Mouse (Mus musculus) ES-Bruce4 (cell line): ENCODE results near the gene Oaf. TPM values are rescaled to one million over a fixed set of nuclear protein-coding genes. Genes with fewer than 3 reads are reported as not detected.

Experiments used
- H3K27ac ChIP-seq: 2 replicates; pipeline ENCODE4 v1.5.1; 2012; ENCODE audit warnings: low read length, inconsistent platforms; ENCODE audit not compliant: insufficient read depth
- H3K27me3 ChIP-seq: 2 replicates; pipeline ENCODE4 v1.6.1; 2012; ENCODE audit warnings: mild to moderate bottlenecking, low read length, inconsistent platforms; ENCODE audit not compliant: control insufficient read depth, poor library complexity, insufficient read depth, severe bottlenecking
- H3K36me3 ChIP-seq: 2 replicates; pipeline ENCODE4 v1.6.1; 2012; ENCODE audit warnings: inconsistent platforms, mild to moderate bottlenecking, low read length, moderate library complexity; ENCODE audit not compliant: control insufficient read depth, poor library complexity, insufficient read depth, severe bottlenecking
- H3K4me1 ChIP-seq: one replicate; pipeline ENCODE4 v1.8.1; 2011; ENCODE audit warnings: low read length; ENCODE audit not compliant: control insufficient read depth, insufficient read depth
- H3K4me3 ChIP-seq: 2 replicates; pipeline ENCODE4 v1.5.1; 2011; ENCODE audit warnings: low read depth, mild to moderate bottlenecking, low read length
- H3K9ac ChIP-seq: 2 replicates; pipeline ENCODE4 v1.6.1; 2012; ENCODE audit warnings: low read depth, mild to moderate bottlenecking, inconsistent platforms; ENCODE audit not compliant: poor library complexity, severe bottlenecking
- H3K9me3 ChIP-seq: replicated peaks from 2 replicates; pipeline ENCODE4 v1.6.1; 2012; ENCODE audit warnings: mild to moderate bottlenecking, low read length, inconsistent platforms; ENCODE audit not compliant: control insufficient read depth, poor library complexity, insufficient read depth, severe bottlenecking
- CTCF ChIP-seq: IDR thresholded peaks from one replicate; pipeline ENCODE4 v1.8.1; 2011; ENCODE audit warnings: low read depth, low read length
- EP300 ChIP-seq: IDR thresholded peaks from 2 replicates; pipeline ENCODE4 v1.6.1; 2011; ENCODE audit warnings: low read depth, low read length; ENCODE audit not compliant: insufficient read depth
- POLR2A ChIP-seq: IDR thresholded peaks from one replicate; pipeline ENCODE4 v1.8.1; 2011; ENCODE audit warnings: low read length; ENCODE audit not compliant: insufficient read depth
- polyA plus RNA-seq: library from polyadenylated mRNA; stranded (reverse); fragments of >200 nt; gene quantifications from 2 replicates; pipeline ENCODE4 v1.2.4, GENCODE M21; 2011; ENCODE audit warnings: low read depth; ENCODE audit not compliant: missing spikeins, insufficient read depth, insufficient read length

Oaf gene
- polyA plus RNA-seq, 1 experiment = 3.7 TPM

DNA sequence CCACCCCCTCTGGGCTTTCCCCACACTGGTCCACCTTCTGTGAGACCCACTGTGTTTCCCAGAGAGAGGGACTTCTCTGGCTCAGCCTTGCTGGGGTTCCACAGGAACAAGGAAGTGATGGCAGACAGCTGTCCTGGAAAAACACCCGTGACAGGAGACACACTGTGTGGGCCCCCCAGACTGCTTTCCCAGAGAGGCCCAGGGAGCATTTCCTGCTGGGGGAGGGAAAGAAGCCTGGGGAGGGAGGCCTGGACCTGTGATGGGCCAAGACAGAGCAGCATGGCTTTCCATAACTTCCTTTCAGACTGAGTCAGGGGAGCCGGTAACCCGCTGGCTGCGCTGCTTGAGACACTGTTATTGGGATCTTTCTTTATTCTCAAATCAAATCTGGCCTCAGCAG, 8.8 kb downstream of the Oaf start:
- H3K36me3 ChIP-seq = no peaks in the 10 kb centered on the region
- no peak overlapping the region for H3K4me3 ChIP-seq
- no peaks in the 10 kb centered on the region for H3K9me3 ChIP-seq
- TF ChIP-seq POLR2A = no peak
- TF ChIP-seq EP300 = no peak
- TF ChIP-seq CTCF = no peak
- H3K9ac ChIP-seq = no peak overlapping the region
- H3K27ac ChIP-seq = no peak overlapping the region
- no peaks in the 10 kb centered on the region for H3K4me1 ChIP-seq
- no peaks in the 10 kb centered on the region for H3K27me3 ChIP-seq

DNA sequence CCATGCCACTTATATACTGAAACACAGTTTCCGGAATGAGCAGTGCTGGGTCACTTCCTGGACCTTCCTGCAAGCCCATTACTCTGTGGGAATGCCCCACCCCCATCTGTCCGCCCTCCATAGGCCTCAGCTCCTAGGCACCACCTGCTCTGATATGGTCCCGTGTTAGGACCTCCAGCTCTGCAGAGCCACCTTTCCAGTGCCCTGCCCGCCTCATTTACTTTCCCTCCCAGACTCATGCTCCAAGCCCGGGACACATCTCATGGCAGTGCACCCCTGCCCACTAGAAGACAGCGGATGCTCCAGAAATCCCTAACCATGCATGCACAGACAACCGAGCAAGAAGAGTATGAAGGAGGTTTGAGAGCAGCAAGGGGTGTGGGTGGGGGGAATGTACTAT, 9.7 kb downstream of the Oaf start:
- H3K36me3 ChIP-seq = no peaks in the 10 kb centered on the region

DNA sequence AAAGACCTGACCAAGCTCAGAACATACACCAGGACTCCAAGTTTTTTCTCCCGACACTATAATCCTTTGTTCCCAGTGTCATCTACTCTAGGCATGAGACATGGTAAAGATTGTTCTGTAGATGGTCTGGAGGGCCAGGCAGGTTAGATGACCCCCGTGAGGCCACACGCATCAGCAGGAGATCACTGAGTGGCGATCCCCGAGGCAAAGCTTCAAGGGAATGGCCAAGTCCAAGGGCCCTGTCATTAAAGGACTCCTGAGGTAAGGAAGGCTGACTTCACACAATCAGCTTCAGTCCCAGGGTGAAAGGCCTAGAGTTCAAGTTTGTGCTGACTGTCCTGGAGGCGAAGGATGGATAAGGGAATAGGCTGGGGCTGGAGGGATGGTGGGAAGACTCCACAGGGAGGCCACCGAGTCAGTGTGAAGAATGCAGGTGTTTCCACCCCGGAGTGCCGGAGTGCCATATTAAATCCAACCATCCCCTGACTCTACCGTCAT, 10.3 kb downstream of the Oaf start:
- Histone ChIP-seq H3K9me3 (no peaks in the 10 kb centered on the region), H3K4me3 (no peak overlapping the region), H3K4me1 (no peaks in the 10 kb centered on the region), H3K9ac (no peak overlapping the region), H3K27me3 (no peaks in the 10 kb centered on the region), H3K36me3 (no peaks in the 10 kb centered on the region), H3K27ac (no peak overlapping the region)
- no peak for TF ChIP-seq POLR2A
- no peak for TF ChIP-seq EP300
- TF ChIP-seq CTCF = no peak

More for the DNA sequence above, 9.7 kb downstream of the Oaf start:
- no peak overlapping the region for H3K27ac ChIP-seq
- H3K4me3 ChIP-seq = no peak overlapping the region
- H3K27me3 ChIP-seq = no peaks in the 10 kb centered on the region
- TF ChIP-seq EP300 = no peak
- TF ChIP-seq CTCF = no peak
- no peak for TF ChIP-seq POLR2A
- H3K9me3 ChIP-seq = no peaks in the 10 kb centered on the region
- no peak overlapping the region for H3K9ac ChIP-seq
- H3K4me1 ChIP-seq = no peaks in the 10 kb centered on the region

DNA sequence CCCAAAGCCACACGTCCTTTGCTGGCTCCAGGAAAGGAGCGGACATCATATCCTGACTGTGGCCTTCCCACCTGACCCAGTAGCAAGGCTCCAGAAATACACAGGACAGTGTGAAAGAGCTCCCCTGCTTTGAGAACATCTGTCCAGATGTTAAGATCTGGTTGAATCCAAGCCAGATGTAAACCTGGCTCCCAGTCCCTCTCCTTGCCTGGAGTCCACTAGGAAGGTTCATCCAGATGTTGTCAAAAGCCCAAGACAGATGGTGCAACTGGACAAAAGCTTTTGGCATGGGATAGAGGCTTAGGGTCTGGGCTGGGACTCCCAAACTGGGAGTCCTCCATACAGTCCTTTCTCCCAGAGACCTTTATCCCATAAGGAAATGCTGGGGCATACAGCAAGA, 11.0 kb downstream of the Oaf start:
- Histone ChIP-seq H3K9me3 (no peaks in the 10 kb centered on the region), H3K4me3 (no peak overlapping the region), H3K36me3 (no peaks in the 10 kb centered on the region), H3K9ac (no peak overlapping the region), H3K27me3 (no peaks in the 10 kb centered on the region), H3K27ac (no peak overlapping the region), H3K4me1 (no peaks in the 10 kb centered on the region)
- TF ChIP-seq EP300 (no peak), CTCF (no peak), POLR2A (no peak)

DNA sequence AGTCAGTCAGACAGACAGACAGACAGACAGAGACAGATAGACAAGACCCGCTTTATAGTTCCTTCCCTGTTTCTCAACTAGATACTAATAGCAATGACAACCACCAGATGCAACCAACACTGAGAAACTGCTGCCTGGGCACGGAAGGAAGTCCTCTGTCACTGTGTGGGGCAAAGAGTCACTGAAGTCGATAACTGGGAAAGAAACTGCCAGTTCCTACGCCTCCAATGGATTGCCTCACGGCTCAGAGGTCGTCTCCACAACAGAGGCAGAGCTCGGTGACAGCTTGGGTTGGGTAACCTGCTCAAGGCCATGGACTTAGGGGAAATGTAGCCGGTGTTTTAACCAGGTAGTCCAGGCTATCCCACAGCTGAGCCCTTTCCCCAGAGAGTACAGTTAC, 12.1 kb downstream of the Oaf start:
- TF ChIP-seq EP300 (no peak), CTCF (no peak), POLR2A (no peak)
- no peaks in the 10 kb centered on the region for H3K27me3 ChIP-seq
- H3K4me1 ChIP-seq = no peaks in the 10 kb centered on the region
- no peak overlapping the region for H3K9ac ChIP-seq
- H3K27ac ChIP-seq = no peak overlapping the region
- no peaks in the 10 kb centered on the region for H3K36me3 ChIP-seq
- H3K9me3 ChIP-seq = no peaks in the 10 kb centered on the region
- H3K4me3 ChIP-seq = no peak overlapping the region

DNA sequence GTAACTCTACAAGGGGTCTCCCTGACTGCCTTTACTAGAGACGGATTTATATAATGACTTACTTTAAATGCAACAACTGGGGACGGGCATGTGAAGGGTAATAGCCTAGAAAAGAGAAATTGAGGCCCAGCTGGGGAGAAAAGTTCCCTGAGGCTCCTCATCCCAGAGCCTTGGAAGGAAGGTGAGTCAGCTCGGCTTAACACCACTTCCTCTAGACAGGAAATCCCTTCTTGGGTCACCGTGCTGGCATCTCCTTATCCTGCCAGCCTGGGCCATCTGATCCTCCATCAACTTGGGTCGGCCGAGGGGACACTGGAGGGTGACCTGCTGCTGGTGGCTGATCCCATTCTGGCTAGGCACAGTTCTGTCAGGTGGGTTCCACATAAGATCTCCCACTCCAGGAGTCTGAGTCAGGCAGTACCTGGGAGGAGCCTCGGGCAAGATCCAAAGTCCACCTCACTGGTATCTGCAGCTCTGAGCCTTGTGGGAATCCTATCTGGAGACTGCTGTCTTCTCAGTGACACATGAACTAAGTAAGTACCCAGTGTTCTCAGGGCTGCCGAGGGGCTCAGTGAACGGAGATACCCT, 13.0 kb downstream of the Oaf start:
- Histone ChIP-seq H3K4me3 (no peak overlapping the region), H3K36me3 (no peaks in the 10 kb centered on the region), H3K4me1 (no peaks in the 10 kb centered on the region)

More for the DNA sequence above, 13.0 kb downstream of the Oaf start:
- Histone ChIP-seq H3K27me3 (no peaks in the 10 kb centered on the region), H3K27ac (no peak overlapping the region), H3K9ac (no peak overlapping the region), H3K9me3 (no peaks in the 10 kb centered on the region)
- no peak for TF ChIP-seq CTCF
